Mouse (Mus musculus) heart, postnatal 0 days (tissue): ENCODE data around the gene Abat.

Experiments used
- CTCF ChIP-seq: IDR thresholded peaks from 2 replicates; pipeline ENCODE4 v1.5.1; 2016; ENCODE audit warnings: antibody characterized with exemption, control low read depth, low read depth
- EP300 ChIP-seq: IDR thresholded peaks from 2 replicates; pipeline ENCODE4 v1.6.1; 2016; ENCODE audit warnings: antibody characterized with exemption, low read depth

DNA sequence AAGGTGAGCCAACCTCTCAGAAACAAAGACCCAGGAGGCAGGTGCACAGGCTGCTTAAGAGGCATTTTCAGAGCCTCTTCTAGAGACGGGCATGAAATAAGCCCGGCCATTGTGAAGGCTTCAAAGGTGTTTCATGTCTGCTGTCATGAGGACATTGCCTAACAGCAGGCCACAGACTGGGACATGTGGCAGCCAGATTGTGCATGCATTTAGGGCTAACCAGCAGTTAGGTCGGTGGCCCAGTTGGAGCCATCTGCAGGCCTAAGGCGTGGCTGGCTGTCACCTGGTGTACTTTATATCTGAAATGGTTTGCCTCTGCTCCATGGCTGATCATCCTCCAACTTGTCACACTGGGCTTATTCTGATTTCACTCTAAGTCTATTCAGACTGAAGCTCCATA, 65.1 kb downstream of the Abat start:
- no peak for TF ChIP-seq CTCF
- TF ChIP-seq EP300, result no peak
